Mouse (Mus musculus): ENCODE results near the gene Sfxn3.

GRCm38 (mm10) chr19:45030111-45030510 is 17.2 kb upstream of the Sfxn3 start:
- no peak for TF ChIP-seq POLR2A (IDR thresholded peaks at IDR 0.05; ENCODE audit: control insufficient read depth in 1 of 2, insufficient read depth in 1 of 2, low read depth in 1 of 2, low read length in 2 of 2, poor library complexity in 1 of 2)
- no peak for TF ChIP-seq USF1 (IDR thresholded peaks at IDR 0.05; ENCODE audit: low read depth, low read length)
- no peak for TF ChIP-seq NELFE (IDR thresholded peaks at IDR 0.05; ENCODE audit: low read depth, low read length)
- TF ChIP-seq ETS1 (IDR thresholded peaks at IDR 0.05; ENCODE audit: low read depth, low read length), result no peak
- no peak for TF ChIP-seq HCFC1 (IDR thresholded peaks at IDR 0.05; ENCODE audit: low read depth, low read length)
- peak; percentile 88 to 100 (median 89) for TF ChIP-seq CTCF (IDR thresholded peaks at IDR 0.05 in 2 of 3, conservative IDR thresholded peaks at IDR 0.05 in 1 of 3; ENCODE audit: control insufficient read depth in 1 of 3, insufficient read depth in 1 of 3, low read depth in 2 of 3, low read length in 3 of 3, poor library complexity in 1 of 3, severe bottlenecking in 1 of 3)
- no peak for TF ChIP-seq GABPA (IDR thresholded peaks at IDR 0.05; ENCODE audit: low read depth, low read length)
- TF ChIP-seq MYB (IDR thresholded peaks at IDR 0.05; ENCODE audit: low read depth, low read length), result no peak
- no peak for TF ChIP-seq JUND (IDR thresholded peaks at IDR 0.05; ENCODE audit: low read depth, low read length)
- TF ChIP-seq ZC3H11A (IDR thresholded peaks at IDR 0.05; ENCODE audit: low read depth, low read length), result 0 out of 2 replicates have a peak, but pooled peaks have one; percentile 4
- TF ChIP-seq SIN3A (IDR thresholded peaks at IDR 0.05; ENCODE audit: low read length), result peak; percentile 55; the same call in 1 of the 2 replicates
- no peak for TF ChIP-seq E2F4 (IDR thresholded peaks at IDR 0.05; ENCODE audit: borderline replicate concordance, low read depth, low read length)
- no peak for TF ChIP-seq EP300 (IDR thresholded peaks at IDR 0.05; ENCODE audit: low read depth in 1 of 2, low read length in 2 of 2)
- TF ChIP-seq ZNF384 (IDR thresholded peaks at IDR 0.05; ENCODE audit: low read depth, low read length), result no peak

Measured in MEL (cell line).